Mouse (Mus musculus): Measurements from ENCODE around the gene Cer1. TPM values are rescaled to one million over a fixed set of nuclear protein-coding genes. Genes with fewer than 3 reads are reported as not detected.

The Cer1 gene
- total RNA-seq (2022): not detected

DNA sequence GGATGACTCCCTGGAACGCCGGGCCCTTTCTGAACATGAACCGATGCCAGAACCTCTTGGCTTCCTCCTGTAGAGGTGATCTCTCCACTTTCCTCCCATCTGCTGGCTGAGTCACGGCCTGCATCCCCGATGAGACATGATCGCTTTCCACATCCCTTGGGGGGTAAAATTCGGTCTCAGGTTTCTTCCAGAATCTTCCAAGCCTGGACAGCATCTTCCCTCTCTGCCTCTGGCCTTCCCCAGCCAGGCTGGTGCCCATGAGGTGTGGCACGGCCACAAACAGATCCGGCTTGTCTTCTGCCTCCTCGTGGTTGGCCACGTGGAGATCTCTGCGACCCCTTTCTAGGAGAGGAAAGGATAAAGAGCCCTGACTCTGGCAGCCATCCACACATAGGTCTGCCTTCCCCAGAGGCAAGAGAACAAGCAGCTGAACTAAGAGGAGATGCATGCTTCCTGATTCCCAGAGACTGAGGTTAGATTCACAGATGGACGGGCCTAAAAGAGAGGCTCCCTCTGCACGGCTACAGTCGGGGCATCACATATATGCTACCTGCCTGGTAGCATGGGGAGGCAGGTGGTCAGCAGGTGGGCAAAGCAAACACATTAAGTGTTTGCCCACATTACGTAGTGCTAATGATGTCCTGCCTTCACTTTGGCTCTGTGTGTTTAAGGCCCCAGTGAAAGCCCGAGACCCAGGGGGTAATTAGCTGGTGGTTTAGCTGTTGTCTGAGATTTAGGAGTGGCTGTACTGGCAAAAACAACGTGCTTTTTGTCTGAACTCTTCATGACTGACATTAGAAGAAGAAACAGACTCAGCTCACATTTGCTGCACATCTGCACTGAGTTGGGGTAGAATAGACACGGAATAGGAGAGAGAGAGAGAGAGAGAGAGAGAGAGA, at the start of gene Cer1:
Gene Cer1 (minus strand): TSS at position 513 of the 899 bp plus-strand sequence.
- no peak for DNase-seq

DNA sequence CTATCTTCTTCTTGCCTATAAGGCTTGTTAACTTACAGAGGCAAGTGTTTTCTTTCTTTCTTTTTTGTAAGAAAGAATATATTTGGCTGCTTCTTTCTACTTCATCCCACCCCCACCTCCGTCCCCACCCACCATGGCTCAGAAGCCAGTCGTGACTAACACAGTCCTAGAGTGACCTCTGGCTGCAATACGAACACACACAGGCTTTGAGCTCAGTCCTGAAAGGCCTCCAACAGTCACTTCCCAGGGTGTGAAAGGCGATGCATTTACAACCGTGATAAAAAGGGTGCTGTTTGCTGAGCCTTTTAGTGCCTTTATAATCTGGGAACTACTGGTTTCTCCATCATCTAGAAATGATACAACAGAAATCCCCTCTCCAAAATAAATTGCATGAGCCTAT, 49.4 kb upstream of the Cer1 start:
- no peak for DNase-seq

GRCm38 (mm10) chr4:82933698-82934210, 48.8 kb upstream of the Cer1 start:
- peak; percentile 21 for DNase-seq

DNA sequence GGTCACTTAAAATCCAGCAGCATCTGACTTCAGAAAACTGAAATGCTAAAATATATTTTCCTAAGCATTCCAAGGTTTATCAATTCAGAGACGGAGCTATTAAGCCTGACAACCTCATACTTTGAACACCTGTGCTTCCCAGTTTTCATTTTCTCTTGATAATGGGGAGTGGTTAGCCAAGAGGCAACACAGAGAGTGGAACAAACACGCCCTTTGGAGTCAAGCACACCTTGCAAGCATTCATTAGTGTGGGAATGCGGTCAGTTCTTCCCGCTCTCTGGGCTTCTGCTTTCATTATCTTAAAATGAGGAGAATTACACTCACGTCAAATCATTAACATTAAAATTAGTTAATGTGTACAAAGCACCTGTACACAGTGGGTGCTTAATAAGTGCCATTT, 45.1 kb upstream of the Cer1 start:
- DNase-seq: no peak

GRCm38 (mm10) chr4:82921962-82922361, 37.0 kb upstream of the Cer1 start:
- DNase-seq: no peak

GRCm38 (mm10) chr4:82918625-82919024, 33.7 kb upstream of the Cer1 start:
- DNase-seq: no peak

DNA sequence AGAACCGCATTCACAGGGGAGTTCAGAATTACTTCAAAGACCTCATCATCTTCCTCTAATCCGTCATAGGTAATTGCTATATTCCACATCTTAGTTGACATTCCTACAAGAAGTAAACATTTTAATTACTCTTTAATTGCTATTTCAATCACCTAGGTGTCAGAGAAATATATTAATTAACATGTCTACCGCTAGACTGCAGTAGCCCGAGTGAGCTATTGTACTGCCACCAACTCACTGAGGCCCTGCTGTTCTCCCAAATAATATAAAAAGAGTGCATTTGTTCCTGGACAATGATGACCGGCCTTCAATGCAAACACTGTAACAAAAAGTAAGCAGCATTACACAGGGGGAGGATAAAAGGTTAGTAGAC, 31.7 kb upstream of the Cer1 start:
- no peak for DNase-seq

DNA sequence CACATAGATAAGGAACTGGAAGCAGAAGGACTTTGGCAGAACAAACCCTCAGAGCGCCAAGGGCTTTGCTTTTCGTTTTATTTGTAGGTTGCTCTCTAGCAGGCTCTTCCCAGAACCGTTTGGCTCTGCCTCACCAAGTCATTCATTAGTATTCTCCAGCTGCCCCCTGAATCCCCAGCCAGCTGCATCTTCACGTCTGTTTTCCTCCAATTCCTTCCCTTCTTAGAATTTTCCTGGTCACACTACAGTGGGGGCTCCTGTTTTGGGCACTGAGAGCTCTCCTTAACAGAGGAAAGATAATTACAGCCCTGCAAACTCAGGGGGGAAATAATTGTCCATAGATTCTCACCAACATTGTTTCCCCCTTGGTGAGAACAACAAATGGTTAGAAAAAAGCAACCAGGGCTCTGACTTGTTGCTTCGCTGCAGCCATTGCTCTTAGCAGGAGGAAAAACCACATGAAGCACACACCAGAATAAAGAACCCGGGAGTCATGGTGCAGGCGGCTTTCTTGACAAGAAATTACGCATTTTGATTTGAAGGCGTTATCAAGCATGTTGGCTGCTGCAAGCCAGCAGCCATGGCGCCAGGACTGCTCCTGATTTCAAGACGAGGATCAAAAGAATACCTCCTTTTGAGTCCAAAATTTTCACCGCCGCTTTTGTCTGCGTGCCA, 31.2 kb upstream of the Cer1 start:
- DNase-seq: no peak

DNA sequence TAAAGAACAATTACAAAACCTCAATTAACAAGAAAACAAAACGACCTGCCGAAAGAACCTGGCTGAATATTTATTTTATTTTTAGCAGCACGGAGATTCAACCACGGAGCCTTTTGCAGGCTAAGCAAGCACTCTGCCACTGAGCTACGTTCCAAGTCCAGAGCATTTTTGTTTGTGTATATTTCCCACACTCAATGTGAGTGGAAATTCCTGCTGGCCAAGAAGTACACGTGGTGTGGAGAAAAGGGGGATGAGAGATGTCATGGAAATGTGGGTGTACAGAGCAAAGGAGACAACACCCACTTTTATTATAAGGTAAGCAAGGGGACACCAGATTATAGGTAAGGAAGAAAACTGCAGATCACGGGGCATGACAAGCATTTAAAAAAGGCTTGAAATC, 30.6 kb upstream of the Cer1 start:
- no peak for DNase-seq

GRCm38 (mm10) chr4:82914601-82915143, 29.7 kb upstream of the Cer1 start:
- no peak for DNase-seq

- DNase-seq: no peak
Measured at GRCm38 (mm10) chr4:82895227-82895626, 10.3 kb upstream of the Cer1 start.

- no peak for DNase-seq
Measured at GRCm38 (mm10) chr4:82892247-82892646, 7.3 kb upstream of the Cer1 start.

GRCm38 (mm10) chr4:82891566-82891965, 6.6 kb upstream of the Cer1 start:
- no peak for DNase-seq

DNA sequence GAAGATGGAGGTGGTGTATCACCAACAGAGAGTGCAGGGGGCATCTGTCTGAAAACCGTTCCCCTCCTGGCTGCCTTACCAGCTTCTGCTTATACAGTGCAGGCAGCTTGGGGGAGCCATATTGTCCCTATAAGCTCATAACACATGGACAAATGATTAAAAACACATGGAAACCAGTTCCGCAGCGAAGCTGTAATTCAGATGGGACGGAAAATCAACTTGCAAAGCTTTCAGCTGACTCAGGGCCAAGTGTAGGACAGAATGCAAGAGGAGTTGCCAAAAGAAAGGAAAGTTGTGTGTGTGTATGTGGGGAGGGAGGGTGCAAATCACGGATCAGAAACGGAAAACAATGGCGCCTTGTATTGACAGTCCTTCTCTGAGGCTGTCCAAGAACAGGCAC, 6.1 kb upstream of the Cer1 start:
- DNase-seq: no peak

- no peak for DNase-seq
Measured at GRCm38 (mm10) chr4:82890585-82890984, 5.6 kb upstream of the Cer1 start.

DNA sequence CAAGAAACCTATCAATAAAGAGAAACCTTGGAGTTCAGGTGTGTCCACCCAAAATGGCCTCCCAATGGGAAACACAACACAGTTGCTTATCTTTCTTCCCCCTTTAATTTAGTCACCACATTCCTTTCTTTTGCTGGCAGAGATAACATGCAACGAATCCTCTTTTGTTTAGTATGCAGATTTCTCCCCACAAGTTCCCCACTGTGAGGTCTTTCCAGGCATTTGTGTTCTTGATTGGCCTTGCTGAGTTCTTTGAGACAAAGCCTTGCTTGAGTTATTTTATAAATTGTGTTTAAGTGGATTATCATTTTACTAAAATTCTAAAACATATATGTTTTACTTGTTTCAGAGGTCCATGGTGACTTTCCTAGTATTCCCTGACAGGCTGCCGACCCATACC, 1.2 kb upstream of the Cer1 start:
- no peak for DNase-seq

DNA sequence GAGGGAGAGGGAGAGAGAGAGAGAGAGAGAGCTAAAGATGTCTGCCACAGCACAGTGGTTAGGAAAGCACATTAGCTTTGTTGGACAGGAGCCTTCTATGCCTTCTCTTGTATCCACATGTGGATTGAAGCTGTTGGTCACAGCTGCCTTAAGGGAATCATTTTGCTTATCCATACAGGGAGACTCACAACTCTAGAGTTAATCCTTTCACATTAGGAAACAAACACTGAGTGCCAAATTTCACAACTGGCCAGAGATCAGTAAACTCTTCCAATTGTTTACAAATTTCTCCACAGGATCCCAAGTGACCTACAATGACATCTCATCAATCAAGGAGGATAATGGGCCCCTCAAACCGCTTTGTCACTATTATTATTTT, 576 bp upstream of the Cer1 start:
- DNase-seq: no peak

GRCm38 (mm10) chr4:82882500-82882899, 2.4 kb downstream of the Cer1 start:
- no peak for DNase-seq

- DNase-seq: no peak
Measured at GRCm38 (mm10) chr4:82881366-82881765, 3.6 kb downstream of the Cer1 start.

DNA sequence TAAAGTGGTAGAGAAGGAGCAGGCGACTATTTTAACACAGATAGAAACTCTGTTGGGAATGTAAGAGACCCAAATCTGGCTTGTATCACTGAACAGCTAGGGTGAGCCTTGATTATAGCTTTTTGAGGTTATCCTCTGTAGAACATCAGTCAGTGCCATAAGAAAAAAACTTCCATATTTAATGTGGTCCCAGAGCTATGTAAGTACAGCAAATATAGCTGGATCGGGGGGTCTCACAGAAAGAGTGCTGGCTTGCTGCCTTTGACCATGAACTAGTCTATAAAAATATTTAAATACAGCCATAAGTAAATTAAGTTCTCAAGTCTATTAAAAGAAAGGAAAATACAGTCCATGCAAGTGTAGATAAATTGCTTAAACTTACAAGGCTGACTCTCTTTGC, 4.7 kb downstream of the Cer1 start:
- no peak for DNase-seq

DNA sequence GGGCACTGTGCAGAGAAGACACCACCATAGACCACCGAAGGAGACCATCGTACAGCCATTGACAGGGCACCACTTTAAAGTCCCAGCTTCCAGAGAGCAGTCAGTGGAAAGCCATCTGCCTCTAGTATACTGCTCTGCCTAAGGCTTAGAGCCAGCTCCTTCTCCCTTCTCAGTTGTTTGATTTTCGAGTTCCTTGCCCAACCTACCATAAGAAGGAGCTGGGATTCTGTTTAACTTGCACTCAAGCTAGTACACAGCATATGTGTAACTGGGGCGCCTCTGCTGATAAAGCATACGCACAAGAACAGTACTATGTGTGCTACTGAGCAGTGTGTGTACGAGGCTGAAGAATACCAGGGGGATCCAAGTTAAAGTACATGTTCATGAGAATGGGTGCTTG, 5.8 kb downstream of the Cer1 start:
- no peak for DNase-seq

GRCm38 (mm10) chr4:82876656-82877055, 8.3 kb downstream of the Cer1 start:
- no peak for DNase-seq

GRCm38 (mm10) chr4:82875532-82875931, 9.4 kb downstream of the Cer1 start:
- DNase-seq: no peak

- DNase-seq: no peak
Measured at GRCm38 (mm10) chr4:82874791-82875190, 10.2 kb downstream of the Cer1 start.
